Mouse (Mus musculus) liver, embryonic 12.5 days (tissue): Measurements from ENCODE around the gene BC048507. TPM values are rescaled to one million over a fixed set of nuclear protein-coding genes. Genes with fewer than 3 reads are reported as not detected.
"Not testable (repeated sequence)": the region's sequence is repeated elsewhere in the genome, so short reads cannot be mapped to it uniquely, and the experiment has no call there.

ENCODE experiments used
- ATAC-seq: fragments of 200-750 bp; cut with Nextera tagmentation; 2 replicates; pipeline ENCODE4 v1.8.0; 2017; ENCODE audit warnings: moderate number of reproducible peaks, mild to moderate bottlenecking, moderate library complexity
- H3K27ac ChIP-seq: fragments of 300-500 bp; sonication (generic); 2 replicates; pipeline ENCODE4 v1.5.1; 2016; ENCODE audit warnings: mild to moderate bottlenecking
- H3K27me3 ChIP-seq: fragments of 300-500 bp; sonication (generic); replicated peaks from 2 replicates; pipeline ENCODE4 v1.6.1; 2016; ENCODE audit warnings: mild to moderate bottlenecking, moderate library complexity
- H3K36me3 ChIP-seq: fragments of 300-500 bp; sonication (generic); 2 replicates; pipeline ENCODE4 v1.6.1; 2016; ENCODE audit warnings: mild to moderate bottlenecking, moderate library complexity
- H3K4me1 ChIP-seq: fragments of 300-500 bp; sonication (generic); 2 replicates; pipeline ENCODE4 v1.6.1; 2016
- H3K4me2 ChIP-seq: fragments of 300-500 bp; sonication (generic); 2 replicates; pipeline ENCODE4 v1.6.1; 2016; ENCODE audit warnings: mild to moderate bottlenecking, moderate library complexity
- H3K4me3 ChIP-seq: fragments of 300-500 bp; sonication (generic); 2 replicates; pipeline ENCODE4 v1.5.1; 2016; ENCODE audit warnings: mild to moderate bottlenecking, moderate library complexity
- H3K9ac ChIP-seq: fragments of 300-500 bp; sonication (generic); 2 replicates; pipeline ENCODE4 v1.6.1; 2016; ENCODE audit warnings: mild to moderate bottlenecking, moderate library complexity
- H3K9me3 ChIP-seq: fragments of 300-500 bp; sonication (generic); replicated peaks from 2 replicates; pipeline ENCODE4 v1.6.1; 2016; ENCODE audit warnings: mild to moderate bottlenecking, moderate library complexity
- WGBS: fragments of 180-500 bp; shearing (Covaris S2); methylation state at CpG from one replicate; pipeline ENCODE4 v1.1.7; 2016; ENCODE audit not compliant: insufficient replicate concordance; 5-methylcytosine and 5-hydroxymethylcytosine counted together
- polyA plus RNA-seq: library from polyadenylated mRNA; unstranded; fragments of >200 nt; fragmentation: Nextera tagmentation; extraction: Ambion mirVana; gene quantifications from 2 replicates; pipeline ENCODE4 v1.2.1, GENCODE M21; 2016

BC048507 gene
- polyA plus RNA-seq, 1 experiment from 2014 or later = not detected

DNA sequence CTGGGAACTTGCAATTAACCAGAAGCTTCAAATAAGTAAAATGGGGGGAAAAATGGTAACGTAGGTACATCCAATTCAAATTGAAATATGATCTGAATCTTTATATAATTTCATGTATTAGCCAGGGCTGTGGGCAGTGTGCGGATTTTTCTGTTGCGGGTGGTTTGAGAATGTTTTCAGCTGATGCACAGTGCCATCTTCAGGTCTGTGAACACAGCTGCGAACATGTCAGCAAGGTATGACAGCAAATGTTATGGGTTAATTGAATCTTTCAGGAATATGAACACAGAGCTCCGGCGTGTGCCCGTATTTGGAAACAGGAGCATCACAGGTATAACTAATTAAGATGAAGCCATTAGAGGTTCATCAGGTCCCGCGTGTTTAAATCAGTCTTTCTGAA, 618 bp upstream of the BC048507 start:
- H3K4me2 ChIP-seq = no peak overlapping the region
- H3K27me3 ChIP-seq = no peaks in the 10 kb centered on the region
- H3K9me3 ChIP-seq = no peaks in the 10 kb centered on the region
- no peak overlapping the region for H3K4me3 ChIP-seq
- ATAC-seq = no peak
- no peaks in the 10 kb centered on the region for H3K4me1 ChIP-seq
- H3K27ac ChIP-seq = no peak overlapping the region
- no peaks in the 10 kb centered on the region for H3K36me3 ChIP-seq
- WGBS = 70% methylated on average over 9 of the region's 9 CpGs
- no peak overlapping the region for H3K9ac ChIP-seq

DNA sequence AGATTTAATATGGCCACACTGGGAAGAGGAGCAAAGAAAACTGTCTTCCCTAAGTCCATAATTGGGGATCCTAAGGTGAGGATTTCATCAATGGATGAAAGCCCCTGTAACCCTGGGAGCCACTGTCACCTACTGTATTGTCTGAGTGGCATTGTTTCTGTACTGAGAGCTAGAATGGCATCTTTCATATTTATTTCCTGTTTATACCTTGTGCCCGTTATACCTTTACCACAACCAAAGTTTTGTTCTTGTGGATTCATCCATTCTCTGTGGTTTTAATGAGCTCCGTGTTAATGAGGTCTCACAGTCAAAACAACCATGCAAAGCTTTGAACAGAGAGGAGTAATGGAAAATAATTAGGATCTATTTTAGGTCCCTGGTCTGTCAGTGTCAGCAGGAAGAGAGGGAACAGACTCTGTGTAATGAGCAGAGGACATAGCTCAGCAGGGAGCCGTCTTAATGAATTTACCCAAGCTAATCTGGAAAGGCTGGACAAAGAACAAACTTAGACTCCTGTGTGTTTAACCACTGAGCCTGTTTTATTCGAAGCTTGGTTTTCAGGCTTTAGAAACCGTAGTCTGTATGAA, 1.7 kb downstream of the BC048507 start:
- no peaks in the 10 kb centered on the region for H3K36me3 ChIP-seq
- no peaks in the 10 kb centered on the region for H3K4me1 ChIP-seq
- no peak overlapping the region for H3K4me2 ChIP-seq
- ATAC-seq = no peak
- no peaks in the 10 kb centered on the region for H3K9me3 ChIP-seq
- H3K27me3 ChIP-seq = no peaks in the 10 kb centered on the region
- no peak overlapping the region for H3K4me3 ChIP-seq
- WGBS = 53% methylated on average over 5 of the region's 5 CpGs
- no peak overlapping the region for H3K27ac ChIP-seq
- no peak overlapping the region for H3K9ac ChIP-seq

DNA sequence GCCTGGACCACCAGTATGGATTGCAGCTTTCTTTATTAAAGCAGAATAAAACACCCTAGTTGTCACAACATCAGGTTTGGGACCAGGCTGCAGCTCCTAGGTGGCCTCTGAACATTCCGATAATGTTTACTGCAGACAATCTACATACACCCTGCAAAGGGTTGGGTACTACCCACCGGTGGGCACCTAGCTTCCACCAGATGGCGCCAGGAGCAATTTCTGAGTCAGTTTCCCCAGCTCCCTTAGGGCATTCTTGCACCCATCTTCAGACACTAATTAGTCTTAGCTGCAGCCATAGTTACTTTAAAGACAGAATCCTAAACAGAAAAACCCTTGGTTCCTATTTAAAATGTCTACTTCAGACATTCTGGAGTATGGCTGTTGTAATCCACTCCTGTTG, 4.8 kb downstream of the BC048507 start:
- WGBS = 32% methylated on average over 3 of the region's 3 CpGs
- Histone ChIP-seq H3K27ac (no peak overlapping the region), H3K4me1 (no peaks in the 10 kb centered on the region), H3K9ac (no peak overlapping the region), H3K4me2 (no peak overlapping the region), H3K36me3 (no peaks in the 10 kb centered on the region), H3K9me3 (no peaks in the 10 kb centered on the region), H3K27me3 (no peaks in the 10 kb centered on the region), H3K4me3 (no peak overlapping the region)
- ATAC-seq = no peak

DNA sequence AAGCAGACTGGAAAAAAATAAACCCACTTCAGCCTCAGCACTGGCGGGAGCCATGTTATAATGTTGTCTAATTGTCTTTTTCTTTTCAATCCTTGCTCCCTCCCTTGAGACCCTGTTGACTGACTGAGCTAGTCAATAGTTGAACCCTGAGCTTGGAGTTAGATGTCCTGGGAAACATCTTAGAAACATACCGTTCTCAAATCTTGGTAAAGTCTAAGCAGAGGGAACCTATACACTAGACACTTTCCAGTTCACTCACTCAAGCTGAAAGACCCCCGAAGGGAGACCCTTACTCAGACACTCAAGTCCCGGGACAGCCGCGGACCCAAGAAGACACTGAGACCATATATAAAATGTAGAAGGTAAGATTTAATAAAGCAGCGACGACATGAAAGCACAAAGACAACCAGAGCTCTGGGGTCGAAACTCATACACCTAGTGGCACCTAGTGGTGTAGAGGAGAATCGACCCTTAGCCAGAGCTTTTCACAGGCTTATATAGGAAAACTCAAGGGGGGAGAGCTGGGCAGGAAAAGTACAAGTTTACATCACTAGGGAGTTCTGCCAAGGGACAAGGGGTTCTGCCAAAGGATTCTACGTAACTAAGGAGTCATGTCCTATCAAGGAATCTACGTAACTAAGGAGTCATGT, 13.0 kb downstream of the BC048507 start:
- not testable (repeated sequence) for H3K4me2 ChIP-seq, H3K4me3 ChIP-seq, H3K9me3 ChIP-seq, H3K9ac ChIP-seq, H3K4me1 ChIP-seq, H3K27ac ChIP-seq, H3K36me3 ChIP-seq, H3K27me3 ChIP-seq, ATAC-seq
- 33% methylated on average over 7 of the region's 12 CpGs for WGBS

DNA sequence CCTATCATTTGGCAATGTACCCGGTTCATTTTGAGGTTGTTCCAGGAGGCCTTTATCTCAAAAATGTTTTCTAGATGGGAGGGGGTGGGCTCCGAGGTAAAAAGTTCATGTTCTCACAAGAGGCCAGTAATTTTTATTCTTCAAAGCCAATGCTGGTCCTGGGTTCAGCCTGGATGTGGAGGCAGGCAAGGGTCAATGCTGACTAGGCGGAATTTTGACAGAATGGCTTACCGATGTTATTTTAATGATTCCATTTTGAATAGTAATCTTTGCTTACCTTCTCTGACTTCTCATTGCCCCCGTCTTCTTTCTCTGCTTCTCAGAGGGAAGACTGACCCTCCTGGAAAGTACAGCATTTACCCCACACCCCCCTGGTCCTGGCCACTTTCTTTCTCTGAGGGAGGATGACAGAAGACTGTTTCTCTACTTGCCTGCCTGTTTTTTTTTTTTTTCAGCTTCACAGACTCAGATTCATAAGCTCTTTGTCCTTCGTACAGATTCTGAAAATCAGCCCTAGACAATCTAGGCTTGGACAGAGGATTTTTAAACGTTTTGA, 13.7 kb downstream of the BC048507 start:
- no peak overlapping the region for H3K4me3 ChIP-seq
- H3K9me3 ChIP-seq = no peaks in the 10 kb centered on the region
- no peaks in the 10 kb centered on the region for H3K4me1 ChIP-seq
- no peak for ATAC-seq
- H3K27ac ChIP-seq = no peak overlapping the region
- no peaks in the 10 kb centered on the region for H3K36me3 ChIP-seq
- H3K27me3 ChIP-seq = no peaks in the 10 kb centered on the region
- H3K4me2 ChIP-seq = no peak overlapping the region
- no peak overlapping the region for H3K9ac ChIP-seq
- WGBS = 45% methylated on average over 7 of the region's 7 CpGs

DNA sequence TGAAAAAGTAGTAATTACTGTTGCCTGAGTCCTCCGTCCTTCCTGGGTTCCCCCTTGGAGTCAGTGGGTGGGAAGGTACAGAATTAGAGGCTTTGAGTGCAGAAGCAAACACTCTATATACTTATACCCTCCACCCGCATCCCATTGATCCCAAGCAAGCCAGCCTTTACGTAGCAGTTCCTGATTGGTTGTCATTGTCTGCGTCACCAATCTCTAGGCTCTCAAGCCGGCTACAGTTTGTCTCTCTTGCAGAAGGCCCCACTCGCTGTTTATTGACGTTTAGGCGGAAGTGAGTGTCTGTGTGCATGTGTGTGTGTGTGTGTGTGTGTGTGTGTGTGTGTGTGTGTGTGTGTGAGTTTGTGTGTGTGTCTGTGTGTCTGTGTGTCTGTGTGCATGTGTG, 20.8 kb downstream of the BC048507 start:
- ATAC-seq = no peak
- 81% methylated on average over 8 of the region's 8 CpGs for WGBS

DNA sequence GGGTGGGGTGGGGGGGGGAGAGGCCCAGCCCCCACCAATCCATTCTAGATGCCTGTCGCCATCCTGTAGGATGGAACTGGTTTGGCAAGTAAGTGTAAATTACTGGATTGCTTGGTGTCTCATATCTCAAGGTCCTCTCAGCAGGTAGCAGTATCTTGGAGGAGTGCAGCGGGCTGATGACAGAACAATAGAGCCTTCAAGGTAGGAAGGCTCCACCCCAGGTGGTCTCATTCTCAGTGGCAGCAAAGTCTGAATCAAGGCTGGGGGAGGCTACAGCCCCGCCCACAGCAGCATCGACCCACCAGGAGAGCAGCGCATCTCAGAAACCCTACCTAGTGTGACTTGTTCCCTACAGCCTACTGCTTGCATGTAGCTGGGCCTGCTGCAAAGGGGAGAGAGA, 46.6 kb downstream of the BC048507 start:
- no peaks in the 10 kb centered on the region for H3K36me3 ChIP-seq
- peaks cover 39% of the 10 kb centered on the region for H3K9me3 ChIP-seq
- WGBS = 41% methylated on average over 5 of the region's 5 CpGs
- no peak overlapping the region for H3K9ac ChIP-seq
- no peak overlapping the region for H3K4me2 ChIP-seq
- H3K4me1 ChIP-seq = no peaks in the 10 kb centered on the region
- H3K4me3 ChIP-seq = no peak overlapping the region
- no peak for ATAC-seq
- no peaks in the 10 kb centered on the region for H3K27me3 ChIP-seq
- no peak overlapping the region for H3K27ac ChIP-seq

More for the DNA sequence above, 20.8 kb downstream of the BC048507 start:
- Histone ChIP-seq H3K4me1 (no peaks in the 10 kb centered on the region), H3K36me3 (no peaks in the 10 kb centered on the region), H3K27me3 (no peaks in the 10 kb centered on the region), H3K4me2 (no peak overlapping the region), H3K4me3 (no peak overlapping the region), H3K9ac (no peak overlapping the region), H3K9me3 (0 out of 2 replicates have a peak, but pooled peaks cover 11% of the 10 kb centered on the region), H3K27ac (no peak overlapping the region)

Other genes starting within 250 kb of the BC048507 start
- gene Gm49345, start 225.6 kb upstream of the BC048507 start, polyA plus RNA-seq = not detected in 2 replicates
- 0.94 and 1.1 TPM in 2 replicates for gene Zfp729a, start 225.5 kb upstream of the BC048507 start, polyA plus RNA-seq
- 4.0 and 4.3 TPM in 2 replicates for gene Zfp738, start 176.3 kb upstream of the BC048507 start, polyA plus RNA-seq
- 3.0 and 3.1 TPM in 2 replicates for gene Zfp65, start 134.2 kb upstream of the BC048507 start, polyA plus RNA-seq
- gene Zfp85, start 108.1 kb upstream of the BC048507 start, polyA plus RNA-seq = 1.2 and 1.4 TPM in 2 replicates
- gene Zfp493, start 83.6 kb upstream of the BC048507 start, polyA plus RNA-seq = 1.4 and 1.8 TPM in 2 replicates
- gene Zfp273, start 49.6 kb upstream of the BC048507 start, polyA plus RNA-seq = 1.6 and 1.8 TPM in 2 replicates
- 0.60 and 0.92 TPM in 2 replicates for gene Gm10037, start 32.2 kb upstream of the BC048507 start, polyA plus RNA-seq